Mouse (Mus musculus): ENCODE data around the gene Commd7.

GRCm38 (mm10) chr2:153630950-153631349 is 1.6 kb downstream of the Commd7 start:
- no peak for TF ChIP-seq E2F4 (IDR thresholded peaks at IDR 0.05; ENCODE audit: insufficient read depth)
- TF ChIP-seq POLR2A (IDR thresholded peaks at IDR 0.05; ENCODE audit: insufficient read length, low read depth) = no peak
- TF ChIP-seq POLR2AphosphoS2 (IDR thresholded peaks at IDR 0.05; ENCODE audit: insufficient read length, low read depth) = no peak
- TF ChIP-seq MAX (IDR thresholded peaks at IDR 0.05; ENCODE audit: low read depth) = no peak

Measured in myocyte (in vitro differentiated cells).